Mouse (Mus musculus): ENCODE measurements around the gene Fto.

The Fto gene

DNA sequence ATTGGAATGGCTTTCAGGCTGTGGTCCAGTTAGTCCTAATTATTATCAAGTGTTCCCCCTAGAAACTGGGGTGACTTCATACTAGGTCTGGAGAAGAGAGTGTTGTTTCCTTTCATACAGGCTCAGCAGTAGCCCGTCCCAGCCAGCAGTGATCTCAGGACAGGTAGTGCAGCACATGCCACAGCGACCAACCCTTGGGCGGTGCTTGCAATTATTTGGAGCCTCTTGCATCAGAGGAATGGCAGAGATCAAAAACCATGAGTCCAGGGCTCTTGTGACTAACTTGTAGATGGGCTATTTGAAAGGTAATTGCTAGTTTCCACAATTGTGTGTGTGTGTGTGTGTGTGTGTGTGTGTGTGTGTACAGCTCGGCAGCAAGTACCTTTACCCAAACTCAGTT is 247.9 kb downstream of the Fto start:
- DNase-seq (ENCODE audit: low spot score in 2 of 2), result no peak

DNA sequence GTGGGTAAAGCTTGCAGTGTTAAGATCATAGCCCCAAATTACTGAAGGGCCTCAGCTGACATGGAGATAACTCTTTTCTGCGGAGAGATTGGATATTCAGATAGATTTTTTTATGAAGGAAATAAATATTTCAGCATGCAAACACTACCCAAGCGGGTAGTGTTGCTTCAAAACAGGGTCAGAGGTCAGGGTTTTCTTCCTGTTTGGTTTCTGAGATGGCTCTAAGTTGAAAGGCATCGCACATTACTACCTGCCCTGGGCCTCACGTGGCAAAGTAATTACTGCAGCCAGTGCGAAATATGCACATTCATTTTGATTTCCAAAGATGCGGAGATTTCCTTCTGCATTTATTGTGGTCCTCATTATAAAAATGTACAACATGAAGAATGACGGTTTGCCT is 249.3 kb downstream of the Fto start:
- DNase-seq (ENCODE audit: low spot score in 2 of 2), result no peak

DNA sequence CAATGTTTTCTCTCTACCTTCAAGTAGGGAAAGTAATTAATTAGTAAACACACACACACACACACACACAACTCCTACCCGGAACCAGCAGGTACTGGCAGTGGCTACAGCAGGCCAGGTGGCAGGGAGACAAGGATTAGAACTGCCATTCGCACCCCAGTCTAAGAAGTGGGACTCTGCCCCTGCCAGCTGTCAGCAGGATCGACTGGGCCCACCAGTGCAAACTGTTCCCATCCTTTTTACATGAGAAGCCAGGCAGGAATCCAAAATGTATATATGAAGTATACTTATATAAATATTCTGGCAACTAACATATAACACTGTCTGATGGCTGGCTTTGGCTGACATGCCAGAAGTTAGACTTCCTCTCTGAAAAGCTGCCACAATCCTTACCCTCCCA is 250.0 kb downstream of the Fto start:
- no peak for DNase-seq (ENCODE audit: low spot score in 2 of 2)

DNA sequence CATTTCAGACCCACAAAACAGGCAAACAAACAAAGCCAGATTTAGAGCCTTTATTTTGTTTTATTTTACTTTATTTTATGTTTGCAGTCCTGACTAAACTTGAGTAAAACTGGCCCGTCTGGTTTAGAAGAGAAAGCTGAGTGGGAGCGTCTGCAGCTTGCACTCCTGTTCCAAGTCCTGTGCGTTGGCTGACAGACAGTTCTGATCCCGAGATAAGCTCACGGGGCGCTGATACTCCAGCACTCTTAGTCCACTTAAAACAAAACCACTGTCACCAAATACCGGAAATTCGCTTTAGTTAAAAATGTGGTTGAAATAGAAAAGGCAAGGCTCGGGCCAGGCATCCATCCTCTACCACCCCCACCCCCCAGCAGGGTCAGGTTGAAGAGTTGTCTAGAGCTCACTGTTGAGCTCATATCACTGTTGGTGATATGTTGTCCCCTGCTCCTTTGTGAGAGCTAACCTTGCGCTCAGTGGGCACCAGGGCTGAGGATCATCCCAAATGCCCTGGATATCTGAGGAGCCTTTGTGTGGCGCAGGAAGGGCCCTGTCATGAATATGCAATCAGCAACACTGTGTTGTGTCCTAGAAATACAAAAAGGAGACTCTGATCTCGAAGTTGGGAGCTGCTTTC is 252.7 kb downstream of the Fto start:
- DNase-seq (ENCODE audit: low spot score in 2 of 2), result peak; percentile 21 to 66

GRCm38 (mm10) chr8:91566503-91566869 is 253.2 kb downstream of the Fto start:
- DNase-seq (ENCODE audit: low spot score in 2 of 2), result no peak

DNA sequence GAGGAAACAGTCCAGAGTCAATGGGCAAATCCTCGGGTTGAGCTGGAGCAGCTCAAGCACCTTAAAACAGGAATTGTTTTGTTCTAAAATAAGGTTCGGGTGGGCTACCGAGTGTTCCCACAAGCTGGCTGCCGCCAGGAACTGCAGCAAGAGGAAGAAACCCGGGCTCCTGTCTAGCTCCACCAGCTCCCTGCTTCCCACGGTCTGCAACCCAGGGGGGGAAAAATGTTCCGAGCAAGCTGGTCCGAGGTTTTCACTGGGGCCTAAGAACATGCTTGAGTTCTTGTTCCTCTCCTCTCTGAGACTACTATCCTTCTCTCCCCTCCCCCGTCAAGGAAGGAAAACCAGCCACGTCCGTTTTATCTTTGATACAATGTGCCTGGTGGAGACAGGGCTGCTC is 256.5 kb downstream of the Fto start:
- DNase-seq (ENCODE audit: low spot score in 2 of 2), result no peak

GRCm38 (mm10) chr8:91570809-91571208 is 257.5 kb downstream of the Fto start:
- DNase-seq (ENCODE audit: low spot score in 2 of 2), result no peak

- DNase-seq (ENCODE audit: low spot score in 2 of 2), result no peak
Measured at GRCm38 (mm10) chr8:91571978-91572377, 258.7 kb downstream of the Fto start.

DNA sequence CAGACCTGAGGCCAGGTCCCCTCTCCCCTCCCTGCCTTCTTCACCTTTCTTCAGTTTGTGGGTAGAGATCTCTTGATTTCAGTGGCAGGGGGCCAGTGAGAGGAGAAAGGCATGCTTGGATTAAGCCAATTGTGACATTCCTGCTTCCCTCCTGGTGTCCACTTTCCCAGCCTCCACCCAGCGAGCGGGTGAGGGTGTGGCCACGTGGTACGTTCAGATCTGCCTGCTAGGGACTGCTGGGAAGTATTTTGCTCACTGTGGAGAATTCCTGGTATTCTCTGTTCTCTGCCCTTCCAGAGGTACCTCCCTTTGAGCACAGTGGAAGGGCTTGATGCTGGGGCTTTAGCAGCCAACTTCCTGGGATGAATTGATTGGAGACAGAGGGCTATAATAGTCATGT is 259.3 kb downstream of the Fto start:
- no peak for DNase-seq (ENCODE audit: low spot score in 2 of 2)

DNA sequence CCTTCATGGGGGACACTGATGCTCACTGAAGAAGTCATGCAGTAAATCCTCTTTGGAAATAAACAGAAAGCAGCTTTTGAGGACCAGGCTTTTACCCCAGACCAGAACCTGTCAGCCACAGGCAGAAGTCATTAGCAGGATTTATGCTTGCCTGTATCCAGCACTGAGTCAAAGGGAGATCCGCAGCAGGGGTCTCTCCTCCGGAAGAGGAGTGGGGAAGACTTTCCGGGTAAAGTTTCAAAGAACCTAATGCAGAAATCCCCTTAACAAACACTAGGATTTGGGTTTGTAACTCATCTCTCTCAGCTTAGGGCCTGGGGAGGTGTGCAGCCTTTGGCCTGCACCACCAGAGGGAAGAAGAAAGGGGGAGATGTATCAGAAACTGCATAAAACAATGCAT is 262.3 kb downstream of the Fto start:
- DNase-seq (ENCODE audit: low spot score in 2 of 2), result no peak

- DNase-seq (ENCODE audit: low spot score in 2 of 2), result no peak
Measured at GRCm38 (mm10) chr8:91576086-91576917, 263.0 kb downstream of the Fto start.

DNA sequence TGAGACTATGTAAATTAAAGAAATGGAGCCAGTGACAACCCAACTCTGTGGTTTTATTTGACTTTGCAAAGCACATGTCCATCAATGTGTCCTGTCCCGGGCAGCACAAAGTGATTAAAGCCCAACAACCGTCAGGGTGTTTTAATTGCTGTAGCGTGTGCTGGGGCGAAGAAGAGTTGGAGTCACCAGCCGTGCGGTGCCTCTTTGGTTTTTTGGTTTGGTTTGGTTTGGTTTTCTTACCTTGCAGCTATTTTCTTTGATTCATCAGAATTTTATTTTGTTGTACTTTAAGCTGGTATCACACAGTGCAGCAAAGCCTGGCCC is 263.6 kb downstream of the Fto start:
- DNase-seq (ENCODE audit: low spot score in 2 of 2), result no peak

- DNase-seq (ENCODE audit: low spot score in 2 of 2), result no peak
Measured at GRCm38 (mm10) chr8:91577605-91578004, 264.3 kb downstream of the Fto start.

GRCm38 (mm10) chr8:91584620-91585415 is 271.5 kb downstream of the Fto start:
- no peak for DNase-seq (ENCODE audit: low spot score in 2 of 2)

DNA sequence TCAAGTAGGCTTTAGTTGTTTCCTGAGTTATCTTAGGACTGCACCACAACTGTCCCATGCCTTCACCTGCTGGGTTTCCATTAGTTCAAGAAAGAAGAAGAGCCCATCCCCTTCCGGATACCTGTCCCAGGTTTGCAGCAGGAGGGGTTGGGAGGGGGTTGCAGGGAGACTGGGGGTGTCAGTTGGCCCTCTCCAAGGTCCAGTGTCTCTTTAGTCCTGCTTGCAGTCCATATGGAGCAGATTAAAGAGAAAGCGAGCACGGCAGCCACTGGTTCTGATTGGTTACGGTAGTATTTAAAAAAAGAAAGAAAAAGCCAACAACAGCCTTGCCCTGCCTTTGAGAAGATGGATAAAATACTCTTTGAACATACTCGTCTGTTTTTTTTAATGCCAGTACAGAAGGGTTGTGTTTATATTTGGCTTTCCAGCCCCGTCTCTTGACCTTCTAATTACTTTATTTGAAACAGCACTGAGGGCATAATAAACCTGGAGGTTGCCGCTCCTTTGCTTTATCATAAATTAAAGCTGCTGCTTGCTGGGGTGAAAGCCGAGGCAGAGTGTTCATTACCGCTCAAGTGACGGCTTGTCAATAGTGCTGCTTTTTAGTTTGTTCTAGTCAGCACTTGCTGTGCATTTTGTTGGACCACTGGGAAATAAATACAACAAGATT is 279.2 kb downstream of the Fto start:
- no peak for DNase-seq (ENCODE audit: low spot score in 2 of 2)

DNA sequence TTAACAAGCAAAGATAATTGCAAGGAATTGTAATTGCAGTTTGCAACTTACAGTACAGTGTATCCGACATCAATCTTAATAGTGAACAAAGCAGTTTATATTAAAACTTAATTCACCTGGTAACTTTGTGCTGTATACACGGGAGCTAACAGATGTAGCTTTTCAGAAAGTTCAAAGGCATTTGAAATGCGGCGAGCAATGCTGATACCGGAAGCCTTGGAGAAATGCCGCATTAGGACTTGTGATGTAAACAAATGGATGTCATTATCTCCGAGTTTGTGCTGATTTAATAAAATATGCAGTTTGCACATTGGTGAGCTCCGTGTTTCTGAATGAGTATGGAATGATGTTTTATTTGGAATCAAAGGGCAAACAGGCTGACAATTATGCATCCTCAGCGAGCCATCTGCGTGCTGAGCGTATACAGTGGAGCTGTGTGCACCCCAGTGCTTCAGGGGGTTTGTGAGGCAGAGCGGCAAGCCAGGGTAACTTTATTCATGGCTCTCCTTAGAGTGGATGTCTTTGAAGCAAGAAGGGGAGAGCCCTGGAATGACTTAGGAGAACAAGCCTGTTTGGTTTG is 280.0 kb downstream of the Fto start:
- no peak for DNase-seq (ENCODE audit: low spot score in 2 of 2)

DNA sequence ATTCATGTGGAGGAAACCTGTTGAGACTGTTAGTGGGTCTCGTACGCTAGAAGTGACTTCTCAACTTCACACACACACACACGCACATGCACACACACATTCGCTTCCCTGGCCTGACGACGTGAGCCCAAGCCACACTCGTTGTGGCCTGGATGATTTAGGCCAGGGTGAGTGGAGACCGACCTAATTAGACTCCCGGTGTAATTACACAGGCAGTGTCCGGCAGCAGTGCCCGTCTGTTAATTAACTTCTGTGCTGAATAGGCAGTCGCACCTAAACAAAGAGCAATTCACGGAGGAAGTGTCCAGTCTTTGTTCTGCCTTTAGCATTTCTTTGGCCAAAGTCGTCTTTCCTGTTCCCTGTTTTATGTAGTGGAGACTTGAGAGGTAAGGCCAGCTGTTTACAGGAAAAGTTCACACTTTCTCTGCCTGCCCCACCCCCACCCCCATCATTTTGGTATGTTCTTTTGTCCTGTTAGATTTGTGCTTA is 286.1 kb downstream of the Fto start:
- no peak for DNase-seq (ENCODE audit: low spot score in 2 of 2)

- DNase-seq (ENCODE audit: low spot score in 2 of 2), result no peak
Measured at GRCm38 (mm10) chr8:91603751-91604150, 290.4 kb downstream of the Fto start.

GRCm38 (mm10) chr8:91605901-91606300 is 292.6 kb downstream of the Fto start:
- no peak for DNase-seq (ENCODE audit: low spot score in 2 of 2)

GRCm38 (mm10) chr8:91607091-91607490 is 293.8 kb downstream of the Fto start:
- no peak for DNase-seq (ENCODE audit: low spot score in 2 of 2)

- DNase-seq (ENCODE audit: low spot score in 2 of 2), result no peak
Measured at GRCm38 (mm10) chr8:91611191-91611590, 297.9 kb downstream of the Fto start.
